Mouse (Mus musculus) cerebellum, adult 9-10 months (tissue): ENCODE measurements at regions not wholly inside any gene's neighbourhood (a gene's known extent, or its start where the extent isn't known, plus 50 kb on each side); places are given as distances from the start of the nearest gene placed in this dataset.
A peak's percentile ranks its signal among the peaks of the same experiment; 100 is the strongest.

ENCODE experiments used
- DNase-seq: peaks from one replicate; pipeline ENCODE4 v3.0.0; 2022

DNA sequence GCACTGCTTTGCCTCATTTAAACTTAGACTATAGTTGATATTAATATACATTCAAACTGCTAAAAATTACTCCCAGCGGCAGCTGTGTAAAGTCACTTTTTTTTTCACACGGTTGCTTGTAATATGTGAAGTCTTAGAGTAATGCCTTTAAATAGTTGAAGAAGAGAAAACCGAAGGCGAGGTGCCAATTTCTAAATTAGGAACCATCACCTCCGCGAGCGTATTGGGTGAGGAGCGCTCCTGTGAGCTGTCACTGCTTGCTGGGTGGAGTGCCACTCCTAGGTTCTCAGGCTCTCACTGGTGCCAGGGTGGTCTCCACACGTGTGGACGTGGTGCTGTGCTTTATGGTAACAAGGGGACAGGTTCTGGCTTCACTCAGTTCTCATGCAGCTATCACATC, 82.8 kb upstream of the Nectin3 start:
- no peak for DNase-seq

DNA sequence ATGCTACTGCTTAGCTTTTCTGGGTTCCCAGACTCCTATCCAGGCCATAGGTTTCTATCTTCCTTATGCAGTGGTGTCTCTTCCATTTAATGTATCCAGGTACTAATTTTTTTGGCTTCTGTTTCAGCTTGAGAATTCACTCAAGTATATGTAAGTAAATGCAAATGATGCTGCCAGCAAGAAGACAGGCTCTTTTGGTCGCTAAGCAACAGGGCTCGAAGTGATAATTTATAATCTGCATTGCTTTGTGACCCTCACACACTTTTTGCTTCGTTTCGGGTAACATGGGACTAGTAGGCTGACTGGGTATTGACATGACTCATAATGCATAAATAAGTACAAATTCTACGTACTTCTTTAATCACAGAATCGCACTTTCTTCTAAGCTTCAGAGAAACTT, 75.9 kb upstream of the Nectin3 start:
- DNase-seq, result no peak

DNA sequence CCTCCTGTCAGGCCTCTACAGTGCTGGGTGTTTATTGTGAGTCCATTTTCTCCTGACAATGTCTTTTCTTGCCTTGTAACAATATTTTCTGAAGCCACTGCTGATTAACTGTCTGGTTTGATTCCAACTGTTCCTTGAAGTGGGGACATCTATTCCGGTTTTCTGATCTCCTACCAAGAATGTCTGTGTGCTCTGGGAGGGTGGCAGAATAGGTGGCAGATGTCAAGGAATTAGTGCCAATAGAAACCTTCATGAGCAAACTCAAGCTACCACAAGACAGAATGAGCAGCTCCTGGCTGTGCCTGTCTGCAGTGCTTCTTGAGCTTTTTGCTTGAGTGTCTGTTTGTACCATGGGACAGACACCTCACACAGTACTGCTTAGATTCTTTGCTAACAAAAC, 69.1 kb upstream of the Nectin3 start:
- DNase-seq, result peak; percentile 80

DNA sequence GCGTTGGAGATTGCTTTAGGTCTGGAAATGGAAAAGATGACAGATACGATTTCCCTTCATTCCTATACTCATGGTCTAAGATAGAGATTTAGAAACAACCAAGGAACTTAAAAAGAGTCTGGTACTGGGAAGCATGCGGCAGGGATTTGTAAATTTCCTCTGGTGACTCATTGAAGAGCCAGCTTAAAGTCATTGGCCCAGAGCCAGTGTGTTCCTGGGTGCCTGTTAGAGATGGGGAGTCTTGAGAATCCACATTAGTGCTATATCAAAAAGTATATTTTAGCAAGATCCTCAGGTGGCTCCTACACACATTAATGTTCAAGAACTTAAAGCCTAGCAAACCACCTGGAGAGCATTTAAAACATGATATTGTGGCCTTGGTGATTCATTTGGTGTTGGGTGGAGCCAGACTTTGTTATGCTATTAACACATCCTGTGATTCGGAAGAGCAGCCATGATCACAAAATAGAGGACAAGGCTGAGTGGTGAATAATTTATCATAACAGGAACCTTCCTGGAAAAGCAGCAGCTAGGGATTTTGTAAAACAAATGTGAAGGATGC, 67.8 kb upstream of the Nectin3 start:
- DNase-seq, result no peak

DNA sequence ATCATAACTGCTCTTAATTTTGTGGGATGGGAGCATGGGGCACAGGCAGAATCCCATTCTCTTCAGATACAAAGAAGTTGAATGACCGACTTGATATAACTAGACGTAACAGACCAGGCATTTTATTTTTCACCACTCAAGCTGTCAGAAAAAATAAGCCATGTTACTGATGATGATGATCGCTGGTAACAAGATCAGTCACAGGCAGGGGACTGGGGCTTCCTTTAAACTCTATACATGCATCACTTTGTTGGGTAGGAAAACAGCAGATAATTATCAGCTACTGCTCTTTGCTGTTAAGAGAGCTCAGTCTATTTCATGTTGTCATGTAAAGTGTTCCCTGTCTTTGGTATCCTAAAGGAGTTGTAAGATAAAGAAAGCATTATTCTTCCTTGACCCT, 59.0 kb upstream of the Nectin3 start:
- DNase-seq, result no peak

- DNase-seq, result no peak
These were observed 49.9 kb upstream of the Nectin3 start for GRCm38 (mm10) chr16:46548207-46548606.
